Mouse (Mus musculus) limb, embryonic 14.5 days (tissue): Measurements from ENCODE around the gene Slpi. TPM values are rescaled to one million over a fixed set of nuclear protein-coding genes. Genes with fewer than 3 reads are reported as not detected.

ENCODE experiments used
- ATAC-seq: fragments of 200-750 bp; cut with Nextera tagmentation; 2 replicates; pipeline ENCODE4 v1.8.0; 2017; ENCODE audit warnings: low read depth, moderate number of reproducible peaks, moderate TSS enrichment; ENCODE audit not compliant: low FRiP score
- DNase-seq: peaks from one replicate; pipeline ENCODE4 v3.0.0-alpha.2; 2015; ENCODE audit warnings: low spot score
- H3K27ac ChIP-seq: fragments of 300-500 bp; sonication (generic); replicated peaks from 2 replicates; pipeline ENCODE4 v1.5.1; 2014; ENCODE audit warnings: low read depth, mild to moderate bottlenecking, low read length, moderate library complexity, mixed read lengths
- H3K27me3 ChIP-seq: fragments of 300-500 bp; sonication (generic); 2 replicates; pipeline ENCODE4 v1.6.1; 2014; ENCODE audit warnings: low read length, mixed read lengths; ENCODE audit not compliant: control insufficient read depth, insufficient read depth
- H3K36me3 ChIP-seq: fragments of 300-500 bp; sonication (generic); 2 replicates; pipeline ENCODE4 v1.6.1; 2014; ENCODE audit warnings: mild to moderate bottlenecking, low read length, moderate library complexity, mixed read lengths; ENCODE audit not compliant: control insufficient read depth, insufficient read depth
- H3K4me1 ChIP-seq: fragments of 300-500 bp; sonication (generic); 2 replicates; pipeline ENCODE4 v1.6.1; 2014; ENCODE audit warnings: antibody characterized with exemption, low read length, mixed read lengths; ENCODE audit not compliant: control insufficient read depth, insufficient read depth
- H3K4me2 ChIP-seq: fragments of 300-500 bp; sonication (generic); replicated peaks from 2 replicates; pipeline ENCODE4 v1.6.1; 2014; ENCODE audit warnings: low read depth, mild to moderate bottlenecking, low read length, moderate library complexity; ENCODE audit not compliant: severe bottlenecking
- H3K4me3 ChIP-seq: fragments of 300-500 bp; sonication (generic); replicated peaks from 2 replicates; pipeline ENCODE4 v1.5.1; 2014; ENCODE audit warnings: low read length
- H3K9ac ChIP-seq: fragments of 300-500 bp; sonication (generic); 2 replicates; pipeline ENCODE4 v1.6.1; 2014; ENCODE audit warnings: mild to moderate bottlenecking, low read depth, low read length, moderate library complexity; ENCODE audit not compliant: severe bottlenecking
- H3K9me3 ChIP-seq: fragments of 300-500 bp; sonication (generic); 2 replicates; pipeline ENCODE4 v1.6.1; 2016; ENCODE audit warnings: low read length; ENCODE audit not compliant: control insufficient read depth
- POLR2A ChIP-seq: fragments of 200-500 bp; IDR thresholded peaks from 2 replicates; pipeline ENCODE4 v1.8.0; 2012; ENCODE audit warnings: inconsistent platforms, mild to moderate bottlenecking, moderate library complexity, borderline replicate concordance; ENCODE audit not compliant: insufficient read depth, insufficient read length; ENCODE audit errors: extremely low read depth
- WGBS: fragments of 180-500 bp; shearing (Covaris S2); extraction: QIAGEN DNeasy Blood & Tissue Kit; methylation state at CpG from one replicate; pipeline ENCODE4 v1.1.7; 2014; 5-methylcytosine and 5-hydroxymethylcytosine counted together
- polyA plus RNA-seq, 2 experiments: library from polyadenylated mRNA; depleted of rRNA in 1 of 2; stranded (reverse) in 1 of 2; unstranded in 1 of 2; fragments of >200 nt; fragmentation: Nextera tagmentation in 1 of 2; extraction: Ambion mirVana in 1 of 2; gene quantifications; 2 replicates each; pipeline versions ENCODE4 v1.2.1 to v1.2.3; 2012 to 2014

Gene Slpi
- polyA plus RNA-seq, 2 experiments, result 1.1 to 5.1 TPM

GRCm38 (mm10) chr2:164431676-164432465 lies 43.0 kb upstream of the Slpi start:
- H3K27ac ChIP-seq, result no peak overlapping the region
- DNase-seq (no peak), ATAC-seq (no peak)
- no peaks in the 10 kb centered on the region for H3K27me3 ChIP-seq
- no peaks in the 10 kb centered on the region for H3K9me3 ChIP-seq
- peaks cover 65% of the 10 kb centered on the region for H3K4me1 ChIP-seq
- TF ChIP-seq POLR2A, result no peak
- 67% methylated on average over 9 of the region's 9 CpGs for WGBS
- H3K9ac ChIP-seq, result no peak overlapping the region
- no peak overlapping the region for H3K4me3 ChIP-seq
- H3K4me2 ChIP-seq, result no peak overlapping the region
- H3K36me3 ChIP-seq, result peaks cover 23% of the 10 kb centered on the region

GRCm38 (mm10) chr2:164430697-164431096 lies 41.8 kb upstream of the Slpi start:
- Histone ChIP-seq H3K27ac (0 out of 2 replicates have a peak overlapping the region, but pooled peaks have one; percentile 26), H3K4me2 (peak overlapping the region; percentile 7; the same call in 1 of the 2 replicates), H3K27me3 (no peaks in the 10 kb centered on the region), H3K9ac (no peak overlapping the region), H3K36me3 (peaks cover 35% of the 10 kb centered on the region), H3K4me3 (no peak overlapping the region), H3K9me3 (no peaks in the 10 kb centered on the region), H3K4me1 (peaks cover 53% of the 10 kb centered on the region)
- DNase-seq (no peak), ATAC-seq (0 out of 2 replicates have a peak, but pooled peaks have one; percentile 32)
- no peak for TF ChIP-seq POLR2A
- 6% methylated on average over 7 of the region's 7 CpGs for WGBS

DNA sequence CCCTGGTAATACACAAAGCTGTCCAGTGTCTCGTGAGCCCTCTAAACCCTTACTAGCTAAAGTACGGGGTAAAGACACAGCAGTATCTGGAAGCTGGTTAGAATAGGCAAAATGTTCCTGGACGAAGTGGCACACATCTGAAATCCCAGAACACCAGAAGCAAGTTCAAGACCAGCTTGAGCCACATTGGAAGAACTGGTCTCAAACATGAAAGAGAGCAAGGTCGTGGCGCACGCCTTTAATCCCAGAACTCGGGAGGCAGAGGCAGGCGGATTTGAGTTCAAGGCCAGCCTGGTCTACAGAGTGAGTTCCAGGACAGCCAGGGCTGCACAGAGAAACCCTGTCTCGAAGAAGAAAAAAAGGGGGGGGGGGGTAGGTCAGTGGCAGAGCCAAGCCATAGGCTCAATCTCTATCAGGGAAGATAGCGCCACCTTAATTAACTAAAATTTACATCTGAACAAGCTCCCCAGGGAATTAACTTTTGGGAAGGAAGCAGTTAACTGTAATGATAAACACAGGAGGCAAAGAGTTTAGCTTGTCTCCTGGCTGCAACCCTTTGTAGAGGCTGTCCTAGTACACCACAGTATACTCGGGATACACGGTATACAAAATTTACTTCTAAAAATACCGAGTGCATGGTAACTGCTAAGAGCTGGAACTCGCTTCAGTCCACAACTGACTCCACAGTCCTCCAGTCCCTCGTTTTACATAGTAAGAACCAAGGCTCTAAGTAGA lies 41.2 kb upstream of the Slpi start:
- Histone ChIP-seq H3K36me3 (peaks cover 41% of the 10 kb centered on the region), H3K4me3 (no peak overlapping the region), H3K9ac (no peak overlapping the region), H3K9me3 (no peaks in the 10 kb centered on the region), H3K4me2 (0 out of 2 replicates have a peak overlapping the region, but pooled peaks have one; percentile 7), H3K4me1 (peaks cover 46% of the 10 kb centered on the region), H3K27me3 (no peaks in the 10 kb centered on the region), H3K27ac (0 out of 2 replicates have a peak overlapping the region, but pooled peaks have one; percentile 26)
- ATAC-seq (no peak), DNase-seq (no peak)
- 48% methylated on average over 15 of the region's 15 CpGs for WGBS
- TF ChIP-seq POLR2A, result no peak

DNA sequence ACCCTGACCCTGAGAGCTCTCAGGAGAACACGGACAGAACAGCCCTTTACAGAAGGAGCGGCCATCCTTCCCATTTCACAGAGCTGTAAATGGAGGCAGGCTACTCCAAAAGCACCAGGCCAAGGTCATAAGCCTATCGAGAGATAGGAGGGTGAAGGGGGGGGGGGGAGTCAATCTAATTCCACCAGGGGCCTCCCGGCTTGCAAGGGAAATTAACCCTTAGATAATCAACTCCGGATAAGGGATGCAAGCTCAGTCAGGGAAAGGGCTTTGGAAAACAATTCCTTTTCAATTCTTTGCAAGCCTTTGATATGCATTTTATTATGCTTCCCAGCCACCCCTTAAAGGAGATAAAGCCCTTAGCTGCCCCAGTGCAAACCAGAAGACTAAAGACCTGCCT lies 39.6 kb upstream of the Slpi start:
- Histone ChIP-seq H3K36me3 (peaks cover 53% of the 10 kb centered on the region), H3K9me3 (no peaks in the 10 kb centered on the region), H3K4me3 (no peak overlapping the region), H3K27ac (no peak overlapping the region), H3K9ac (no peak overlapping the region), H3K4me1 (peaks cover 31% of the 10 kb centered on the region), H3K27me3 (no peaks in the 10 kb centered on the region), H3K4me2 (no peak overlapping the region)
- no peak for TF ChIP-seq POLR2A
- ATAC-seq (no peak), DNase-seq (no peak)
- 36% methylated on average over 5 of the region's 5 CpGs for WGBS

- Histone ChIP-seq H3K9me3 (no peaks in the 10 kb centered on the region), H3K27ac (no peak overlapping the region), H3K4me1 (peaks cover 21% of the 10 kb centered on the region), H3K4me3 (no peak overlapping the region), H3K4me2 (no peak overlapping the region), H3K36me3 (peaks cover 57% of the 10 kb centered on the region), H3K27me3 (no peaks in the 10 kb centered on the region), H3K9ac (no peak overlapping the region)
- 84% methylated on average over 5 of the region's 5 CpGs for WGBS
- DNase-seq, result no peak
- no peak for ATAC-seq
- TF ChIP-seq POLR2A, result no peak
Observed at GRCm38 (mm10) chr2:164426952-164427351, 38.1 kb upstream of the Slpi start.
